Mouse (Mus musculus) MEL (cell line): ENCODE measurements at regions not wholly inside any gene's neighbourhood (a gene's known extent, or its start where the extent isn't known, plus 50 kb on each side); places are given as distances from the start of the nearest gene placed in this dataset.

Experiments
- BHLHE40 ChIP-seq: IDR thresholded peaks from 2 replicates; pipeline ENCODE4 v1.6.1; 2012; ENCODE audit warnings: low read depth, mild to moderate bottlenecking, inconsistent platforms, low read length, improper control_type of control experiment, borderline replicate concordance
- CTCF ChIP-seq, 3 experiments: IDR thresholded peaks in 2 of 3; conservative IDR thresholded peaks in 1 of 3; 2 replicates each; pipeline ENCODE4 v1.5.1; 2011 to 2012; ENCODE audit warnings: low read length in 3 of 3, low read depth in 2 of 3, mild to moderate bottlenecking in 2 of 3, improper control_type of control experiment in 1 of 3, inconsistent platforms in 1 of 3, mixed read lengths in 1 of 3, moderate library complexity in 1 of 3; ENCODE audit not compliant: control insufficient read depth in 1 of 3, insufficient read depth in 1 of 3, poor library complexity in 1 of 3, severe bottlenecking in 1 of 3
- ELF1 ChIP-seq: IDR thresholded peaks from 2 replicates; pipeline ENCODE4 v1.6.1; 2014; ENCODE audit warnings: low read depth, mild to moderate bottlenecking, inconsistent platforms, low read length, improper control_type of control experiment, moderate library complexity
- EP300 ChIP-seq, 2 experiments: IDR thresholded peaks; 2 replicates each; pipeline ENCODE4 v1.6.1; 2011; ENCODE audit warnings: improper control_type of control experiment in 2 of 2, low read length in 2 of 2, low read depth in 1 of 2, mild to moderate bottlenecking in 1 of 2
- TCF12 ChIP-seq: IDR thresholded peaks from 2 replicates; pipeline ENCODE4 v1.6.1; 2014; ENCODE audit warnings: low read depth, mild to moderate bottlenecking, inconsistent platforms, low read length, improper control_type of control experiment, moderate library complexity

- TF ChIP-seq BHLHE40: no peak
- no peak for TF ChIP-seq CTCF (IDR thresholded peaks at IDR 0.05 in 2 of 3, conservative IDR thresholded peaks at IDR 0.05 in 1 of 3; ENCODE audit: control insufficient read depth in 1 of 3, insufficient read depth in 1 of 3, low read depth in 2 of 3, low read length in 3 of 3, poor library complexity in 1 of 3, severe bottlenecking in 1 of 3)
- TF ChIP-seq ELF1: no peak
- no peak for TF ChIP-seq EP300 (IDR thresholded peaks at IDR 0.05; ENCODE audit: low read depth in 1 of 2, low read length in 2 of 2)
- TF ChIP-seq TCF12: no peak
Measured at GRCm38 (mm10) chr8:26780515-26780914, 196.6 kb upstream of the Zfp703 start.
